Mouse (Mus musculus) liver, embryonic 11.5 days (tissue): Measurements from ENCODE around the gene Clic1. TPM values are rescaled to one million over a fixed set of nuclear protein-coding genes. Genes with fewer than 3 reads are reported as not detected.

Source experiments
- ATAC-seq: fragments of 200-750 bp; cut with Nextera tagmentation; replicated peaks from 2 replicates; pipeline ENCODE4 v1.8.0; 2017; ENCODE audit warnings: moderate number of reproducible peaks, mild to moderate bottlenecking, moderate TSS enrichment, moderate library complexity; ENCODE audit not compliant: low FRiP score
- DNase-seq: peaks from one replicate; pipeline ENCODE4 v3.0.0-alpha.2; 2017; ENCODE audit warnings: low spot score
- H3K27ac ChIP-seq: fragments of 300-500 bp; sonication (generic); 2 replicates; pipeline ENCODE4 v1.5.1; 2014; ENCODE audit warnings: mild to moderate bottlenecking, low read depth, low read length, control low read depth
- H3K27me3 ChIP-seq: fragments of 300-500 bp; sonication (generic); replicated peaks from 2 replicates; pipeline ENCODE4 v1.6.1; 2014; ENCODE audit warnings: low read length, mixed read lengths; ENCODE audit not compliant: control insufficient read depth, insufficient read depth
- H3K36me3 ChIP-seq: fragments of 300-500 bp; sonication (generic); 2 replicates; pipeline ENCODE4 v1.6.1; 2014; ENCODE audit warnings: mild to moderate bottlenecking, low read length, moderate library complexity, mixed read lengths; ENCODE audit not compliant: control insufficient read depth, insufficient read depth
- H3K4me1 ChIP-seq: fragments of 300-500 bp; sonication (generic); replicated peaks from 2 replicates; pipeline ENCODE4 v1.6.1; 2014; ENCODE audit warnings: low read length, mixed read lengths; ENCODE audit not compliant: control insufficient read depth, insufficient read depth
- H3K4me2 ChIP-seq: fragments of 300-500 bp; sonication (generic); 2 replicates; pipeline ENCODE4 v1.6.1; 2014; ENCODE audit warnings: mild to moderate bottlenecking, control low read depth, moderate library complexity
- H3K4me3 ChIP-seq: fragments of 300-500 bp; sonication (generic); 2 replicates; pipeline ENCODE4 v1.5.1; 2014; ENCODE audit warnings: low read depth, low read length, control low read depth
- H3K9ac ChIP-seq: fragments of 300-500 bp; sonication (generic); 2 replicates; pipeline ENCODE4 v1.6.1; 2014; ENCODE audit warnings: low read depth, low read length, control low read depth
- H3K9me3 ChIP-seq: fragments of 300-500 bp; sonication (generic); 2 replicates; pipeline ENCODE4 v1.6.1; 2016; ENCODE audit warnings: low read length, inconsistent platforms, mixed read lengths; ENCODE audit not compliant: control insufficient read depth
- WGBS: fragments of 180-500 bp; shearing (Covaris S2); extraction: QIAGEN DNeasy Blood & Tissue Kit; methylation state at CpG from one replicate; pipeline ENCODE4 v1.1.7; 2014; 5-methylcytosine and 5-hydroxymethylcytosine counted together
- polyA plus RNA-seq: library from polyadenylated mRNA; unstranded; fragments of >200 nt; fragmentation: Nextera tagmentation; extraction: Ambion mirVana; gene quantifications from 2 replicates; pipeline ENCODE4 v1.2.1, GENCODE M21; 2014

The Clic1 gene
- polyA plus RNA-seq, 1 experiment from 2014 or later, result 118 TPM

DNA sequence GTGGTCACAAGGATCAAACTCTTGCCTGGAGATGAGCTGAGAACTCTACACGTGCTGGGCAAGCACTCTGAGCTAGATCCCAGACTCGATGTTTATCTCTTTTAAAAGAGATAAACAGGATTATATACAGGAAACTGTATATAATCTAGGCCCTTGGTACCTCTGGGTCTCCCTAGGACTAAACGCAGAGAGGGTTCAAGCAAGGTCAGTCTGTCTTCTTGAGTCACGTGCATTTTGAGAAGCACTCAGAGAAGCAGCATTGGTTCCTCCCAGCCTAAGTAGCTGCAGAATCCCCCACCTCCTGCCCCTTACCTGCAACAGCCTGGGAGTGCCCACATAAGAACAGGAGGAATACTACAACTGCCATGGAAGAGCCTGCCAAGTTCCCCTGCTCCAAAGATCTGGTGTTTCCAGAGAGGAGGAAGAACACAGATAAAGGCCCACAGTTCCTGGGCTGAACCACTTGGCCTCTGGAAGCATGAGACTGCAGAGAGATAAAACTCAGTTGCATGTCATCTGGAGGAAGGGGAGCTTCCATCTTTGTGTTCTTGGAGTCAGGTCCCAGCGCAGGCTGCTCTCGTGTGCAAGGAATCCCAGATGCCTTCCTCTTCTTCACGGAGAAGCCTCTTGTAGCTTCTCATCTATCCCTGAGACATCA, 35.6 kb downstream of the Clic1 start, which contains the start of gene Ly6g6f:
Gene Ly6g6f, minus strand, starts transcription at position 403 of the 658 bp plus-strand sequence.
- Histone ChIP-seq H3K9me3 (no peaks in the 10 kb centered on the region), H3K36me3 (no peaks in the 10 kb centered on the region), H3K27ac (no peak within 1 kb of the TSS; the same call in 1 of the 2 replicates), H3K9ac (no peak within 1 kb of the TSS), H3K4me3 (no peak within 1 kb of the TSS), H3K4me2 (no peak within 1 kb of the TSS), H3K27me3 (no peaks in the 10 kb centered on the region), H3K4me1 (peaks cover 17% of the 10 kb centered on the region)
- ATAC-seq (no peak), DNase-seq (no peak)
- 39% methylated on average over 7 of the region's 7 CpGs for WGBS

DNA sequence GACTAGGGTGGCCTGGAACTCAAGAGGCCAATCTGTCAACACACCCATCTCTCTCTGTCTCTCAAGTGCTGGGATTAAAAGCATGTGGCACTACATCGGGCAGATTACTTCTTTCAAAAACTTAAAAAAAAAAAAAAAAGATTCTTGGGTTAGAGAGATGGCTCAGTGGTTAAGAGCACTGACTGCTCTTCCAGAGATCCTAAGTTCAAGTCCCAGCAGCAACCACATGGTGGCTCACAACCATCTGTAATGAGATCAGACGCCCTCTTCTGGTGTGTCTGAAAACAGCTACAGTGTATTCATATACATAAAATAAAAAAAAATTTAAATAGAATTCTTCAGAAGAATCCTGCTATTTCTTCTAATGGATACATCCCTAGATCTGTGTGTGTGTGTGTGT, 38.4 kb downstream of the Clic1 start:
- Histone ChIP-seq H3K4me2 (no peak overlapping the region), H3K36me3 (peaks cover 15% of the 10 kb centered on the region), H3K4me3 (no peak overlapping the region), H3K9me3 (no peaks in the 10 kb centered on the region), H3K27ac (no peak overlapping the region), H3K9ac (no peak overlapping the region), H3K4me1 (peaks cover 13% of the 10 kb centered on the region), H3K27me3 (no peaks in the 10 kb centered on the region)
- WGBS, result 41% methylated on average over 2 of the region's 2 CpGs
- no peak for ATAC-seq
- no peak for DNase-seq

DNA sequence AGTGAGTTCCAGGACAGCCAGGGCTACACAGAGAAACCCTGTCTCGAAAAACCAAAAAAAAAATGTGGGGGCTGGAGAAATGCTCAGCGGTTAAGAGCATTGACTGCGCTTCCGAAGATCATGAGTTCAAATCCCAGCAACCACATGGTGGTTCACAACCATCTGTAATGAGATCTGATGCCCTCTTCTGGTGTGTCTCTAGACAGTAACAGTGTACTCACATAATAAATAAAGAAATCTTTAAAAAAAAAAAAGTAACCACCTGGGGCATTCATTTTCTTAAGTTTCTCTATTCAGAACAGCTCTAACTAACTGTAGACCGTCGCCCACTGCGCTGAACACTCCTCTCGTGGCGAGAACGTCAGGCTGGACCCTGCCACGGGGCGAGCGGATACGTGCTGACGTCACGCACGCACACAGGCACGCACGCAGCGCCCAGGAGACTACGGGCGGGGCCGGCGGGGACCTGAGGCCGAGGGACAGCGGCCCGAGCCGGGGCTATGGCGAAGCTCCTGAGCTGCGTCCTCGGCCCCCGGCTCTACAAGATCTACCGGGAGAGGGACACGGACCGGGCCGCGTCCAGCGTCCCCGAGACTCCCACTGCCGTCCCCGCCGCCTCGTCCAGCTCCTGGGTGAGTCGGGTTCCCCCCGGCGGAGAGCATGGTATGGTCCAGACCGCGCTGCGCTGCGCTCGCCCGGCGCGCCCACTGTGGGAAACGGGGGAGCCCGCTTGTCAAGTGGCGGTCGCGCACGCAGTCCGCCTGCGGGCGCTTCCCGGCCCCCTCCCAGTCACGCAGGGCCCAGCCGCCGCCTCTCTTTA, 39.3 kb downstream of the Clic1 start, which contains the start of gene Abhd16a:
Gene Abhd16a, plus strand, starts transcription at position 439 of the 820 bp plus-strand sequence.
- 2% methylated on average over 67 of the region's 67 CpGs for WGBS
- DNase-seq, result peak; percentile 93

GRCm38 (mm10) chr17:35090166-35090932, 40.6 kb downstream of the Clic1 start:
- Histone ChIP-seq H3K4me2 (peak overlapping the region; percentile 73), H3K4me1 (peaks cover 12% of the 10 kb centered on the region), H3K9me3 (no peaks in the 10 kb centered on the region), H3K9ac (peak overlapping the region; percentile 94), H3K36me3 (peaks cover 15% of the 10 kb centered on the region), H3K4me3 (peak overlapping the region; percentile 72), H3K27me3 (no peaks in the 10 kb centered on the region), H3K27ac (peak overlapping the region; percentile 95; the same call in 1 of the 2 replicates)
- no peak for DNase-seq
- ATAC-seq, result peak; percentile 44
- 65% methylated on average over 8 of the region's 8 CpGs for WGBS

More for the DNA sequence above, 39.3 kb downstream of the Clic1 start, which contains the start of gene Abhd16a:
- H3K27ac ChIP-seq, result peak within 1 kb of the TSS; percentile 95
- H3K4me2 ChIP-seq, result peak within 1 kb of the TSS; percentile 73
- H3K9me3 ChIP-seq, result no peaks in the 10 kb centered on the region
- H3K27me3 ChIP-seq, result no peaks in the 10 kb centered on the region
- peak within 1 kb of the TSS; percentile 72 for H3K4me3 ChIP-seq
- H3K4me1 ChIP-seq, result peaks cover 13% of the 10 kb centered on the region
- H3K36me3 ChIP-seq, result peaks cover 15% of the 10 kb centered on the region
- peak; percentile 96 for ATAC-seq
- H3K9ac ChIP-seq, result peak within 1 kb of the TSS; percentile 94

DNA sequence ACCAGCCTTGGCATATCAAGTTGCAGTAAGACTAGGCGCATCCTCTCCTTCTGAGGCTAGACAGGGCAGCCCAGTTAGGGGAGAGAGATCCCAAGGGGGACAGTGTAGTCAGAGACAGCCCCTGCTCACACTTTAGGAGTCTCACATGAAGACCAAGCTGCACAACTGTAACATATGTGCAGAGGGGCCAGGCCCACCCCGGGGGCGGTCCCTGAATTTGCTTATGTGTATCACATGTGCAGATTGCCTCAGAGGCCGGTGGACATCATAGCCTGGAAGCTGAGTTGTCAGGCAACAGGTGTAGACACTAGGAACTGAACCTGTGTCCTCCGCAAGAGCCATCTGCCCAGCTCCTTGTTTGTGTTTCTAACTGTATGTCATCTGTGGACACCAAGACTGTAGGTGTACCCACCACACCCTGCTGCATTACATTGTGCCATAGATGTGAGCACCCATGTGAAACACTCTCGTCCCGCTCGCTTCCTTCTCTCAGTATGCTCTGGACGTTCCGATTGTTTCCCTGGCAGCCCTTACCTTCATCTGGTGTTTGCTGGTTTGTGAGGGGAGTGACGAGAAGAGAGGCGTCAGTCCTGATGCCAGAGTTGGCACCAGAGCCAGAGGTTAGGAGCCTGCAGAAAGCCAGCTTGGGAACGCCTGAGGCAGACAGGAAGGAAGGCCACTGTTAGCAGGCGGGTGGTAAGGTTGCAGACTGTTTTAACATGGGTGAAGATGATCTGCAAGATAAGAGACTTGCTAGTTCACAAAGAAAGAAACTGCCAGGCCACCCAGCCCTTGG, 42.8 kb downstream of the Clic1 start:
- ATAC-seq, result no peak
- Histone ChIP-seq H3K27me3 (no peaks in the 10 kb centered on the region), H3K4me3 (no peak overlapping the region), H3K9me3 (no peaks in the 10 kb centered on the region), H3K27ac (no peak overlapping the region), H3K9ac (no peak overlapping the region), H3K4me2 (no peak overlapping the region), H3K4me1 (peaks cover 7% of the 10 kb centered on the region), H3K36me3 (peaks cover 25% of the 10 kb centered on the region)
- 90% methylated on average over 14 of the region's 14 CpGs for WGBS
- no peak for DNase-seq

- WGBS, result 85% methylated on average over 15 of the region's 15 CpGs
- H3K4me2 ChIP-seq, result no peak overlapping the region
- no peak overlapping the region for H3K27ac ChIP-seq
- H3K9me3 ChIP-seq, result no peaks in the 10 kb centered on the region
- H3K4me1 ChIP-seq, result peaks cover 7% of the 10 kb centered on the region
- no peak overlapping the region for H3K4me3 ChIP-seq
- no peak for ATAC-seq
- peaks cover 28% of the 10 kb centered on the region for H3K36me3 ChIP-seq
- H3K27me3 ChIP-seq, result no peaks in the 10 kb centered on the region
- no peak overlapping the region for H3K9ac ChIP-seq
- no peak for DNase-seq
Measured at GRCm38 (mm10) chr17:35094475-35095365, 45.0 kb downstream of the Clic1 start.

DNA sequence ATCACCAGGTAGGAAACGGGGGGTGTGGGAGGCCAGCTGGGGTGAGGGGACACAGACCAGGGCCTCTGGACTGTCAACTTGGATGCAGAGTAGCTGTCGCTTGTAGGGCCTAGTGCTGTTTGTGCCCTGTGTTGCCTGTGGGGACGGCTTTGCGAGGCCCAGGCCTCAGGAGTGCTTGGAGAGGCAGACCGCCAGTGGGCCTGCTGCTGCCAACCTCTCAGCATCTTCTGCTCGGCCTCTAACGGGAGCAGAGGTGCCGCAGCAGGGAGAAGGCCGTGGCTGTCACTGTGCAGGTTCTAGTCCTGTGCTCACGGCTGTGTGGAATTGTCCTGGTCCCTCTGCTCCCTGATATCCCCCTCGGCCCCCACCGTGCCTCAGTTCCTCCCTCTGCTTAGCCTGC, 46.8 kb downstream of the Clic1 start:
- no peaks in the 10 kb centered on the region for H3K27me3 ChIP-seq
- ATAC-seq (no peak), DNase-seq (no peak)
- no peak overlapping the region for H3K27ac ChIP-seq
- no peaks in the 10 kb centered on the region; the same call in 1 of the 2 replicates for H3K4me1 ChIP-seq
- H3K9ac ChIP-seq, result no peak overlapping the region
- no peak overlapping the region for H3K4me3 ChIP-seq
- 89% methylated on average over 12 of the region's 12 CpGs for WGBS
- H3K9me3 ChIP-seq, result no peaks in the 10 kb centered on the region
- no peak overlapping the region for H3K4me2 ChIP-seq
- peaks cover 36% of the 10 kb centered on the region for H3K36me3 ChIP-seq
